Mouse (Mus musculus): Measurements from ENCODE around the gene Bysl. TPM values are rescaled to one million over a fixed set of nuclear protein-coding genes. Genes with fewer than 3 reads are reported as not detected.

Bysl gene
- polyA plus RNA-seq, 1 experiment from 2014 or later = 23.3 TPM

GRCm38 (mm10) chr17:47596839-47597164 is 14.5 kb downstream of the Bysl start:
- ATAC-seq (replicated peaks; ENCODE audit: extremely low read depth, insufficient read depth, low FRiP score) = no peak
- peak overlapping the region; percentile 75 for H3K4me3 ChIP-seq (ENCODE audit: low read length)
- WGBS = 45% methylated on average over 5 of the region's 5 CpGs
- H3K27ac ChIP-seq (ENCODE audit: low read length) = peak overlapping the region; percentile 98
- H3K9me3 ChIP-seq (replicated peaks; ENCODE audit: control insufficient read depth, low read length) = no peaks in the 10 kb centered on the region
- peak overlapping the region; percentile 90 for H3K9ac ChIP-seq (ENCODE audit: low read length)
- H3K36me3 ChIP-seq (ENCODE audit: control insufficient read depth, insufficient read depth) = peaks cover 22% of the 10 kb centered on the region
- no peaks in the 10 kb centered on the region for H3K27me3 ChIP-seq (ENCODE audit: control insufficient read depth, insufficient read depth, low read length)
- H3K4me2 ChIP-seq (ENCODE audit: low read depth, low read length) = peak overlapping the region; percentile 91
- peaks cover 43% of the 10 kb centered on the region for H3K4me1 ChIP-seq (ENCODE audit: control insufficient read depth, insufficient read depth, low read length)

GRCm38 (mm10) chr17:47596162-47596838 is 15.0 kb downstream of the Bysl start:
- peak overlapping the region; percentile 75 for H3K4me3 ChIP-seq (ENCODE audit: low read length)
- peaks cover 43% of the 10 kb centered on the region for H3K4me1 ChIP-seq (ENCODE audit: control insufficient read depth, insufficient read depth, low read length)
- H3K4me2 ChIP-seq (ENCODE audit: low read depth, low read length) = peak overlapping the region; percentile 91
- no peak for ATAC-seq (replicated peaks; ENCODE audit: extremely low read depth, insufficient read depth, low FRiP score)
- H3K36me3 ChIP-seq (ENCODE audit: control insufficient read depth, insufficient read depth) = peaks cover 17% of the 10 kb centered on the region
- H3K9ac ChIP-seq (ENCODE audit: low read length) = peak overlapping the region; percentile 90
- H3K9me3 ChIP-seq (replicated peaks; ENCODE audit: control insufficient read depth, low read length) = no peaks in the 10 kb centered on the region
- H3K27me3 ChIP-seq (ENCODE audit: control insufficient read depth, insufficient read depth, low read length) = no peaks in the 10 kb centered on the region
- WGBS = 23% methylated on average over 6 of the region's 6 CpGs
- peak overlapping the region; percentile 98 for H3K27ac ChIP-seq (ENCODE audit: low read length)

GRCm38 (mm10) chr17:47595248-47596161 is 15.8 kb downstream of the Bysl start:
- Histone ChIP-seq H3K4me3 (ENCODE audit: low read length) (peak overlapping the region; percentile 75), H3K4me2 (ENCODE audit: low read depth, low read length) (peak overlapping the region; percentile 91), H3K9me3 (replicated peaks; ENCODE audit: control insufficient read depth, low read length) (no peaks in the 10 kb centered on the region), H3K27me3 (ENCODE audit: control insufficient read depth, insufficient read depth, low read length) (no peaks in the 10 kb centered on the region), H3K36me3 (ENCODE audit: control insufficient read depth, insufficient read depth) (peaks cover 12% of the 10 kb centered on the region), H3K9ac (ENCODE audit: low read length) (peak overlapping the region; percentile 90), H3K27ac (ENCODE audit: low read length) (peak overlapping the region; percentile 98), H3K4me1 (ENCODE audit: control insufficient read depth, insufficient read depth, low read length) (peaks cover 43% of the 10 kb centered on the region)
- peak; percentile 61 for ATAC-seq (replicated peaks; ENCODE audit: extremely low read depth, insufficient read depth, low FRiP score)
- 1% methylated on average over 21 of the region's 21 CpGs for WGBS

- WGBS = 2% methylated on average over 6 of the region's 9 CpGs
- peak overlapping the region; percentile 91 for H3K4me2 ChIP-seq (ENCODE audit: low read depth, low read length)
- no peaks in the 10 kb centered on the region for H3K27me3 ChIP-seq (ENCODE audit: control insufficient read depth, insufficient read depth, low read length)
- peaks cover 12% of the 10 kb centered on the region for H3K36me3 ChIP-seq (ENCODE audit: control insufficient read depth, insufficient read depth)
- H3K4me3 ChIP-seq (ENCODE audit: low read length) = peak overlapping the region; percentile 75
- peak overlapping the region; percentile 90 for H3K9ac ChIP-seq (ENCODE audit: low read length)
- no peaks in the 10 kb centered on the region for H3K9me3 ChIP-seq (replicated peaks; ENCODE audit: control insufficient read depth, low read length)
- H3K27ac ChIP-seq (ENCODE audit: low read length) = peak overlapping the region; percentile 98
- ATAC-seq (replicated peaks; ENCODE audit: extremely low read depth, insufficient read depth, low FRiP score) = no peak
- H3K4me1 ChIP-seq (ENCODE audit: control insufficient read depth, insufficient read depth, low read length) = peaks cover 43% of the 10 kb centered on the region
These were observed 16.4 kb downstream of the Bysl start for GRCm38 (mm10) chr17:47594969-47595247.

GRCm38 (mm10) chr17:47594183-47594968 is 16.9 kb downstream of the Bysl start:
- Histone ChIP-seq H3K27ac (ENCODE audit: low read length) (peak overlapping the region; percentile 98), H3K4me2 (ENCODE audit: low read depth, low read length) (peak overlapping the region; percentile 91), H3K36me3 (ENCODE audit: control insufficient read depth, insufficient read depth) (peaks cover 12% of the 10 kb centered on the region), H3K4me3 (ENCODE audit: low read length) (peak overlapping the region; percentile 75), H3K9me3 (replicated peaks; ENCODE audit: control insufficient read depth, low read length) (no peaks in the 10 kb centered on the region), H3K4me1 (ENCODE audit: control insufficient read depth, insufficient read depth, low read length) (peaks cover 38% of the 10 kb centered on the region), H3K9ac (ENCODE audit: low read length) (peak overlapping the region; percentile 90), H3K27me3 (ENCODE audit: control insufficient read depth, insufficient read depth, low read length) (no peaks in the 10 kb centered on the region)
- WGBS = 1% methylated on average over 38 of the region's 43 CpGs
- ATAC-seq (replicated peaks; ENCODE audit: extremely low read depth, insufficient read depth, low FRiP score) = no peak

GRCm38 (mm10) chr17:47593854-47594182 is 17.5 kb downstream of the Bysl start:
- Histone ChIP-seq H3K4me3 (ENCODE audit: low read length) (peak overlapping the region; percentile 75), H3K27ac (ENCODE audit: low read length) (peak overlapping the region; percentile 98), H3K9me3 (replicated peaks; ENCODE audit: control insufficient read depth, low read length) (no peaks in the 10 kb centered on the region), H3K4me1 (ENCODE audit: control insufficient read depth, insufficient read depth, low read length) (peaks cover 37% of the 10 kb centered on the region), H3K27me3 (ENCODE audit: control insufficient read depth, insufficient read depth, low read length) (no peaks in the 10 kb centered on the region), H3K36me3 (ENCODE audit: control insufficient read depth, insufficient read depth) (peaks cover 12% of the 10 kb centered on the region), H3K4me2 (ENCODE audit: low read depth, low read length) (peak overlapping the region; percentile 91), H3K9ac (ENCODE audit: low read length) (peak overlapping the region; percentile 90)
- no peak for ATAC-seq (replicated peaks; ENCODE audit: extremely low read depth, insufficient read depth, low FRiP score)
- under 1% methylated on average over 13 of the region's 13 CpGs for WGBS

- Histone ChIP-seq H3K9me3 (replicated peaks; ENCODE audit: control insufficient read depth, low read length) (no peaks in the 10 kb centered on the region), H3K27me3 (ENCODE audit: control insufficient read depth, insufficient read depth, low read length) (no peaks in the 10 kb centered on the region), H3K36me3 (ENCODE audit: control insufficient read depth, insufficient read depth) (peaks cover 9% of the 10 kb centered on the region), H3K4me3 (ENCODE audit: low read length) (peak overlapping the region; percentile 75), H3K27ac (ENCODE audit: low read length) (peak overlapping the region; percentile 98), H3K4me2 (ENCODE audit: low read depth, low read length) (peak overlapping the region; percentile 91), H3K9ac (ENCODE audit: low read length) (peak overlapping the region; percentile 90), H3K4me1 (ENCODE audit: control insufficient read depth, insufficient read depth, low read length) (peaks cover 35% of the 10 kb centered on the region)
- ATAC-seq (replicated peaks; ENCODE audit: extremely low read depth, insufficient read depth, low FRiP score) = peak; percentile 84
- under 1% methylated on average over 63 of the region's 63 CpGs for WGBS
These were observed 18.0 kb downstream of the Bysl start for GRCm38 (mm10) chr17:47593215-47593853.

GRCm38 (mm10) chr17:47591073-47591472 is 20.2 kb downstream of the Bysl start:
- H3K4me1 ChIP-seq (ENCODE audit: control insufficient read depth, insufficient read depth, low read length) = peaks cover 14% of the 10 kb centered on the region
- no peaks in the 10 kb centered on the region for H3K9me3 ChIP-seq (replicated peaks; ENCODE audit: control insufficient read depth, low read length)
- no peaks in the 10 kb centered on the region for H3K36me3 ChIP-seq (ENCODE audit: control insufficient read depth, insufficient read depth)
- H3K27ac ChIP-seq (ENCODE audit: low read length) = no peak overlapping the region
- H3K4me2 ChIP-seq (ENCODE audit: low read depth, low read length) = no peak overlapping the region
- H3K9ac ChIP-seq (ENCODE audit: low read length) = no peak overlapping the region
- no peaks in the 10 kb centered on the region for H3K27me3 ChIP-seq (ENCODE audit: control insufficient read depth, insufficient read depth, low read length)
- ATAC-seq (replicated peaks; ENCODE audit: extremely low read depth, insufficient read depth, low FRiP score) = no peak
- H3K4me3 ChIP-seq (ENCODE audit: low read length) = no peak overlapping the region
- 48% methylated on average over 3 of the region's 3 CpGs for WGBS

All from heart, embryonic 16.5 days (tissue).